Mouse (Mus musculus) MEL (cell line): Measurements from ENCODE around the gene Ift57.

Experiments
- CTCF ChIP-seq, 3 experiments: IDR thresholded peaks in 2 of 3; conservative IDR thresholded peaks in 1 of 3; 2 replicates each; pipeline ENCODE4 v1.5.1; 2011 to 2012; ENCODE audit warnings: low read length in 3 of 3, low read depth in 2 of 3, mild to moderate bottlenecking in 2 of 3, improper control_type of control experiment in 1 of 3, inconsistent platforms in 1 of 3, mixed read lengths in 1 of 3, moderate library complexity in 1 of 3; ENCODE audit not compliant: control insufficient read depth in 1 of 3, insufficient read depth in 1 of 3, poor library complexity in 1 of 3, severe bottlenecking in 1 of 3
- E2F4 ChIP-seq: IDR thresholded peaks from 2 replicates; pipeline ENCODE4 v1.6.1; 2011; ENCODE audit warnings: low read depth, low read length, improper control_type of control experiment, borderline replicate concordance
- EP300 ChIP-seq, 2 experiments: IDR thresholded peaks; 2 replicates each; pipeline ENCODE4 v1.6.1; 2011; ENCODE audit warnings: improper control_type of control experiment in 2 of 2, low read length in 2 of 2, low read depth in 1 of 2, mild to moderate bottlenecking in 1 of 2
- MAX ChIP-seq: IDR thresholded peaks from 2 replicates; pipeline ENCODE4 v1.6.1; 2011; ENCODE audit warnings: low read length, improper control_type of control experiment
- POLR2A ChIP-seq, 2 experiments: IDR thresholded peaks; 2 replicates each; pipeline ENCODE4 v1.6.1; 2011 to 2012; ENCODE audit warnings: low read length in 2 of 2, mild to moderate bottlenecking in 2 of 2, control low read depth in 1 of 2, improper control_type of control experiment in 1 of 2, low read depth in 1 of 2, moderate library complexity in 1 of 2; ENCODE audit not compliant: control insufficient read depth in 1 of 2, insufficient read depth in 1 of 2, poor library complexity in 1 of 2
- RAD21 ChIP-seq: IDR thresholded peaks from 2 replicates; pipeline ENCODE4 v1.6.1; 2011; ENCODE audit warnings: mild to moderate bottlenecking, low read depth, low read length, improper control_type of control experiment
- TAL1 ChIP-seq: IDR thresholded peaks from 2 replicates; pipeline ENCODE4 v1.6.1; 2012; ENCODE audit warnings: mild to moderate bottlenecking, inconsistent platforms, low read length, moderate library complexity, mixed read lengths
- USF1 ChIP-seq: IDR thresholded peaks from 2 replicates; pipeline ENCODE4 v1.6.1; 2014; ENCODE audit warnings: low read depth, mild to moderate bottlenecking, inconsistent platforms, low read length, improper control_type of control experiment, moderate library complexity

GRCm38 (mm10) chr16:49811897-49812296 lies 112.9 kb downstream of the Ift57 start:
- TF ChIP-seq E2F4 (no peak), CTCF (IDR thresholded peaks at IDR 0.05 in 2 of 3, conservative IDR thresholded peaks at IDR 0.05 in 1 of 3; ENCODE audit: control insufficient read depth in 1 of 3, insufficient read depth in 1 of 3, low read depth in 2 of 3, low read length in 3 of 3, poor library complexity in 1 of 3, severe bottlenecking in 1 of 3) (no peak), RAD21 (no peak), MAX (no peak), TAL1 (no peak), EP300 (IDR thresholded peaks at IDR 0.05; ENCODE audit: low read depth in 1 of 2, low read length in 2 of 2) (no peak), POLR2A (IDR thresholded peaks at IDR 0.05; ENCODE audit: control insufficient read depth in 1 of 2, insufficient read depth in 1 of 2, low read depth in 1 of 2, low read length in 2 of 2, poor library complexity in 1 of 2) (no peak), USF1 (no peak)
